Mouse (Mus musculus): ENCODE data around the gene Sp4. TPM values are rescaled to one million over a fixed set of nuclear protein-coding genes. Genes with fewer than 3 reads are reported as not detected.

Gene Sp4
- polyA plus RNA-seq, 1 experiment from 2014 or later: 16.7 TPM

DNA sequence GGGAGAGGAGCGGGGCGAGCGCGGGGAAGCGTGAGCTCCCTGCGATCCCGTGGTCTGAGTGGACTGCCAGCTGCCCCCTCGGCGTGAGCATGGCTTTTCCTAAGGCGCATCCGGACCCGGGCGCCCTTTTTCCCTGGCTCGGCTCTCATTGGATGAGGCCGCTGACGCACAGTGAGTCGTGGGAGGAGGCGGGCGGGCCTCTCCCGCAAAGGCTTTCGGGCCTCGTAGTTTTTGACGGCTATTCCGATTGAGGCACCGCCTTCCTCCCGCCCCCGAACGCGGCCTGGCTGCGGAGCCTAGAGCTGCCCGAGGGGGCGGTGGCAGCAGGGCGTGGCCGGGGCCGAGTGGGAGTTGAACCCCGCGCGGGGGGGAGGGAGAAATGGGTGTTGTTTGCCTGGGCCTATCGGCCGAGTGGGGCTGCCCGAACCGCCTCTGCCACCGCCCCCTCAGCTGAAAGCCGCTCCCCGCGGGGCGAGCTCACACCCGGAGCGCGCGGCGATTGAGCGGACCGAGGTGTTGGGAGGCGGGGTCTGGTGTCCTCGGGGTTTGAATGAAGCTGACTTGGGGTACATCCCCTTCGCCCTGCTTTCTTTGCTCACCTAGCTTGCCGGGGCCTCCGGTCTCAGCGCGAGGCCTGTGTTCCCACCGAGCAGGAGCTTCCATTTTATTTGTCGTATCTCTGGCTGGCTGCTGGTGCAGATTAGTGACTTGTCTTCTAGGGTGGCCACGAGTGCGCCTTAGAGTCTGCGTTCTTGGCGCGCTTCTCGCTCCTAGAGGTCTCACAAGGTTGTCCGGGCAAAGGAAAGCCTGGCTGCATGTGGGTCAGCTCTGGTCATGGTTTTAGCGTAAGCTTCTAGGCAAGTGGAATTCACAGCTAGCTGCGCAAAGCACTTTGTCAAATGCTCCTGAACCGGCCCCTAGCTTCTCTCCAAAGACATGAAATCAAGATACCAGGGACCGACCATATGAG is 911 bp upstream of the Sp4 start:
- ATAC-seq (ENCODE audit: low read depth): peak; percentile 94
- H3K9me3 ChIP-seq: no peaks in the 10 kb centered on the region
- H3K4me3 ChIP-seq: peak overlapping the region; percentile 73
- peak overlapping the region; percentile 83 for H3K9ac ChIP-seq
- H3K36me3 ChIP-seq: peaks cover 6% of the 10 kb centered on the region; the same call in 1 of the 2 replicates
- no peaks in the 10 kb centered on the region; the same call in 1 of the 2 replicates for H3K27me3 ChIP-seq
- under 1% methylated on average over 72 of the region's 74 CpGs for WGBS
- peak overlapping the region; percentile 64 for H3K4me2 ChIP-seq
- H3K4me1 ChIP-seq (replicated peaks): peaks cover 33% of the 10 kb centered on the region
- peak overlapping the region; percentile 97 for H3K27ac ChIP-seq (replicated peaks)

DNA sequence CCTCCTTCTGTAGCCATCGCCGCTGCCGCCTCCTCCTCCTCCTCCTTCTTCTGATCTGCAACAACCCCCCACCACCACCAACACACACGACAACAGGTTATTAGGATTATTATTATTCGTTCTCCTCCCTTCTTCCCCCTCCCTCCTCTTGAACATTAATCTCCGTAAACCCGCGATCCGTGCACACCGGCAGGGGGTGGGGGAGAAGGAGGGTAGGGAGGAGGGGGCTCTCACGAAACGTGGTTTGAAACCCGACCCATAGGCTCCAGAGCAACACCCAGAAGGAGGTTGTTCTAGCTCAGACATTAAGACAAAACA is 527 bp downstream of the Sp4 start:
- 0% methylated on average over 11 of the region's 13 CpGs for WGBS
- no peak for ATAC-seq (ENCODE audit: low read depth)
- H3K4me3 ChIP-seq: peak overlapping the region; percentile 73

DNA sequence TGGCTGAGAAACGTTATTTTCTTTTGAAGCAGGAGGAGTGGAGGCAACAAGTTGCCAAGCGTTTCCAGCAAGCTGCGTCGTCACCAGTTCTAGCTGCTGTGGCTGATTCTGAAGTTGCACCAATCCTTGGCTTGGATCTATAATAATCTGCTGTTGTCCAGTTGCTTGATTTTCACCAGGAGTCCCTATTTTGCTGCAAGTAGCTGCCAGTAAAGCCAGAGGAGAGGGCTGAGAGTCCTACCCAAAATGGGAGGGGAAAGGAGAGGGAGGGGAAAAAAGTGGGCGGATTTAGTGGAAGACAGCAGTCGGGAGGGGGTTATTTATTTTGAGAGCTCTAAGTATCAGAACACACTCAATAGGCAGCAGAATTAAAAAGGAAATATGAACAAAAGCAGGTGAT is 1.3 kb downstream of the Sp4 start:
- H3K4me1 ChIP-seq (replicated peaks): peaks cover 48% of the 10 kb centered on the region
- H3K27ac ChIP-seq (replicated peaks): no peak overlapping the region
- ATAC-seq (ENCODE audit: low read depth): no peak
- 31% methylated on average over 6 of the region's 6 CpGs for WGBS
- H3K36me3 ChIP-seq: peaks cover 6% of the 10 kb centered on the region; the same call in 1 of the 2 replicates
- H3K27me3 ChIP-seq: no peaks in the 10 kb centered on the region; the same call in 1 of the 2 replicates
- H3K4me3 ChIP-seq: peak overlapping the region; percentile 73
- no peaks in the 10 kb centered on the region for H3K9me3 ChIP-seq
- peak overlapping the region; percentile 61 for H3K4me2 ChIP-seq
- peak overlapping the region; percentile 34; the same call in 1 of the 2 replicates for H3K9ac ChIP-seq

More for the DNA sequence above, 527 bp downstream of the Sp4 start:
- Histone ChIP-seq H3K4me1 (replicated peaks) (peaks cover 47% of the 10 kb centered on the region), H3K9ac (peak overlapping the region; percentile 83), H3K4me2 (peak overlapping the region; percentile 61), H3K27me3 (no peaks in the 10 kb centered on the region; the same call in 1 of the 2 replicates), H3K9me3 (no peaks in the 10 kb centered on the region), H3K36me3 (peaks cover 6% of the 10 kb centered on the region; the same call in 1 of the 2 replicates), H3K27ac (replicated peaks) (peak overlapping the region; percentile 97)

DNA sequence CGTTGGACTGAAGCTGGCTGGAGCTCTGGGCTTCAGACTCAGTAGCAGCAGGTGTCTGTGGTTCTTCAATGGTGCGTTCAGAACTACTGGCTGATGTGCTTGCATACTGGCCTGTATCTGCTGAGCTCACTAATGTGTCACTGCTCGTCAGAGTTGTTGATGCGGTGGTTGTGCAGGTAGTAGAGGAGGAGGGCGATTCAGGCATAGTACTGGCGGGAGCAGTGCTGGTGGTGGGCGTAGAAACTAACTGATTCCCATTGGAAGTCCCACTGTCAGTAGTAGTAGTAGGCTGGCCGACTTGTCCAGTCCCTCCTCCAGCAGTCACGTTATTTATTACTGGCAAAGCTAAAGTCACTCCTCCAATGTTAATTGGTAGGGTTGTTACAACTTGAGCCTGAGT is 2.1 kb downstream of the Sp4 start:
- no peaks in the 10 kb centered on the region for H3K9me3 ChIP-seq
- peak overlapping the region; percentile 28; the same call in 1 of the 2 replicates for H3K9ac ChIP-seq
- peak overlapping the region; percentile 61 for H3K4me2 ChIP-seq
- H3K4me1 ChIP-seq (replicated peaks): peaks cover 48% of the 10 kb centered on the region
- no peak overlapping the region for H3K4me3 ChIP-seq
- peaks cover 6% of the 10 kb centered on the region; the same call in 1 of the 2 replicates for H3K36me3 ChIP-seq
- no peak overlapping the region for H3K27ac ChIP-seq (replicated peaks)
- WGBS: 68% methylated on average over 9 of the region's 9 CpGs
- ATAC-seq (ENCODE audit: low read depth): no peak
- H3K27me3 ChIP-seq: no peaks in the 10 kb centered on the region; the same call in 1 of the 2 replicates

DNA sequence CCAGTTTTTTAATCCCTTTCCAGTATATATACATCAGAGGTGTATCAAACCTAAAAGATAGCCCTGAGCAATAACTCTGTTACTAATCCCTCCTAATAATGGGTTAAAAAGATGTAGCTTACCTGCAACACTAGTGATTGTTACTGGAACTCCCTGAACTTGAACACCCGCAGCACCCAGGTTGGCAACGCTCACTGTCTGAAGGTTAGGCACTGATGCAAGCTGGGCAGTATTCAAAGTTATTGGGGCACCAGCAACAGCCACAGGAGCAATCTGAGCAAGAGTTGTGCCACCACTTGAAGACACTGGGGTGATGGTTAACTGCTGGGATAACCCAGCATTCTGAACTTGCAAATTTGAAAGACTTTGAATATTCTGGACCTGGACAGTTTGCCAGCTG is 2.7 kb downstream of the Sp4 start:
- peak overlapping the region; percentile 28; the same call in 1 of the 2 replicates for H3K9ac ChIP-seq

DNA sequence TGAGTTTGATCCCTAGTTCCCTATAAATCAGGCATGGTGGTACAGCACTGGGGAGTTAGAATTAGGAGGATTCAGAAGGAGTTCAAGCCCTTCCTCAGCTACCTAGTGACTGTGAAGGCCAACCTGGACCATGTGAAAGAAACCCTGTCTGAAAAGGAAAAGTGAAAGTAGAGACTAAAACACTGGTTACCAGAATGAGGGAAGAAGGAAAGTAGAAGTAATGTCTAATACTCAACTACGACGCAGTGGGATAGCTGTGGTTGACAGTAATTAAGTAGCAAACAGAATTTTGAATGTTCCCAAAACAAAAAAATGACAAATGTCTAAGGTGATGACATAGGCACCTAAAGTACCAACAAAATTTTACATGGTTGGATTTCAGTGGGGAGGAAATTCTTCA is 5.0 kb downstream of the Sp4 start:
- H3K27ac ChIP-seq (replicated peaks): no peak overlapping the region
- no peak for ATAC-seq (ENCODE audit: low read depth)
- H3K9ac ChIP-seq: no peak overlapping the region
- peak overlapping the region; percentile 51 for H3K4me2 ChIP-seq
- H3K9me3 ChIP-seq: no peaks in the 10 kb centered on the region
- H3K36me3 ChIP-seq: peaks cover 6% of the 10 kb centered on the region; the same call in 1 of the 2 replicates
- no peaks in the 10 kb centered on the region for H3K27me3 ChIP-seq
- WGBS: 97% methylated on average over 2 of the region's 2 CpGs
- H3K4me1 ChIP-seq (replicated peaks): peaks cover 40% of the 10 kb centered on the region
- H3K4me3 ChIP-seq: no peak overlapping the region

More for the DNA sequence above, 2.7 kb downstream of the Sp4 start:
- Histone ChIP-seq H3K9me3 (no peaks in the 10 kb centered on the region), H3K27me3 (no peaks in the 10 kb centered on the region), H3K4me2 (peak overlapping the region; percentile 61), H3K27ac (replicated peaks) (no peak overlapping the region), H3K4me3 (peak overlapping the region; percentile 17), H3K4me1 (replicated peaks) (peaks cover 48% of the 10 kb centered on the region), H3K36me3 (peaks cover 6% of the 10 kb centered on the region; the same call in 1 of the 2 replicates)
- ATAC-seq (ENCODE audit: low read depth): no peak
- WGBS: 86% methylated on average over 2 of the region's 2 CpGs

DNA sequence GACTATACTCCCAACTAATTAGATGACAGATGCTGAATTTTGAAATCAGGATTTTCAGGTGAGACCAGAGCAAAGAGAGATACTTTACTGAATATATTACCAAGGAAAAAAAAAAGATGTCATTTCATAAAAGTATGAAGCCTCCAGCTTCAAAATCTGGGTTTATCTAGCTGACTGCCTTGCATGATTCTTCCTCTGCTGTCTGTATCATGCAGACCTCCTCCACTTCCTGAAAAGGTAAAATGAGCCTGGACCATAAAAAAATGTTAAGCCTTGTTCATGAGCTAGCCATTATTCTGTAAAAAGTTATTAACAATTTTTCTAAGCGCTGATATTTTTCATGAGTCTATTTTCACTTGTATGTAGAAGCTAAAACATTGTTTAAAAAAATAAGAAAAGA is 5.4 kb downstream of the Sp4 start:
- no peak overlapping the region for H3K9ac ChIP-seq
- no peak for ATAC-seq (ENCODE audit: low read depth)
- H3K4me1 ChIP-seq (replicated peaks): peaks cover 40% of the 10 kb centered on the region
- H3K36me3 ChIP-seq: peaks cover 6% of the 10 kb centered on the region; the same call in 1 of the 2 replicates
- no peaks in the 10 kb centered on the region for H3K27me3 ChIP-seq
- no peak overlapping the region for H3K27ac ChIP-seq (replicated peaks)
- no peak overlapping the region for H3K4me3 ChIP-seq
- peak overlapping the region; percentile 51; the same call in 1 of the 2 replicates for H3K4me2 ChIP-seq
- no peaks in the 10 kb centered on the region for H3K9me3 ChIP-seq
- 98% methylated on average over 1 of the region's 1 CpGs for WGBS

DNA sequence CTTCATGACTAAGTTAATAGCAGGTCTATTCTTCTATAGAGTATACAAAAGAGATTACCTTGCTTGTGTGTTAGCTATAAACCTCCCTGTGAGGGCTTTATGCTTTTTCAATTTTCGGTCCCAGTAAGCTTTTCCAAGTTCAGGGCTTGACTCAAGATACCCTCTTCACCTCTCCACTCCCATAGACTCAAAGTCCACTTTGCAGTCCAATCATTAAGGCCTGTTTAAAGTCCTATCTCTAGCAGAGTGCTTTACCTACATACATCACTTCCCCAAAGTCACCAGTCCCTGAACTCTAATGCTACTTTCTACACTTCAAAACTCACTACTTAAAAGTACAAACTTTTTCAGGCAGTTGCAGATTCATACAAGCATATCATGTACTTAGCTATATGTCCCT is 12.3 kb downstream of the Sp4 start:
- ATAC-seq (ENCODE audit: low read depth): no peak
- H3K9me3 ChIP-seq: no peaks in the 10 kb centered on the region
- WGBS: 85% methylated on average over 1 of the region's 1 CpGs
- H3K4me3 ChIP-seq: no peak overlapping the region
- H3K36me3 ChIP-seq: no peaks in the 10 kb centered on the region
- H3K9ac ChIP-seq: no peak overlapping the region
- no peak overlapping the region for H3K4me2 ChIP-seq
- no peak overlapping the region for H3K27ac ChIP-seq (replicated peaks)
- no peaks in the 10 kb centered on the region for H3K27me3 ChIP-seq
- no peaks in the 10 kb centered on the region for H3K4me1 ChIP-seq (replicated peaks)

DNA sequence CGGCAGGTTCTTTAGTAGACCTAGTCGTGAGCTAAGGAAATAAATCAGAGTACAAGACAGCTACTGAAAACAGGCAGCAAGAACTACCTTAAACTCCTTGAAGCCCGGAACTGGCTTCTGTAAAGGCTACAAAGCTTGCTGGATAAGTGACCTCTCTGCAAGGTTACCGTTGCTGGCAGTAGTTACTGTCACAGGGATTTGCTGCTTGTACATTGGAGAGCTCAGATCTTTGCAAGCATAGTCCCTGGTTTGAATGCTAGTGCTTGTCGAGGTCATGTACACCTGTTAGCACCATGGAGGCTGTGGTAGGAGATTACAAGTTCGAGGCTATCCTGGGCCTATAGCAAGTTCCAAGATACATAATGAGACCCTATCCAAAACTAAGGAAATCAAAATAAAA is 16.1 kb downstream of the Sp4 start:
- Histone ChIP-seq H3K27me3 (no peaks in the 10 kb centered on the region), H3K9me3 (no peaks in the 10 kb centered on the region), H3K4me1 (replicated peaks) (peaks cover 7% of the 10 kb centered on the region; the same call in 1 of the 2 replicates), H3K9ac (no peak overlapping the region), H3K4me3 (no peak overlapping the region), H3K27ac (replicated peaks) (no peak overlapping the region), H3K4me2 (no peak overlapping the region), H3K36me3 (no peaks in the 10 kb centered on the region)
- WGBS: 70% methylated on average over 6 of the region's 6 CpGs
- ATAC-seq (ENCODE audit: low read depth): no peak

DNA sequence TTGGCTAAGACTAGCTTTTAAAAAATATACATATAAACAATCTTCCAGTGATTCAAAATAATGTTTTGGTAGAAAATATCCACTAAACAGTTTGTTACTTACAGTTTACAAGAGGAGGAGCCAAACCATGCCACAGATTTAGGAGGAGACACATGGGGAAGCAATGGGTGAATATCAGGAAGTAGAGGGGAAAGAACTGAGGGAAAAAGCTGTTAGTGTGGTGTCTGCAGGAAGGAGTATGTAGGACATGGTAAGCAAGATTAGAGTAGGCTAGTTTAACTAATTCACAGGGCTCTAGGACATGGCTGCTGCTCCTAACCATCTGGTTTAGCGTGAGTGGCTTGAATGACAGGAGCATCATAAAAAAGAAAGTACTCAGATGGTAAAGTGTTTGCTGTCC is 19.3 kb downstream of the Sp4 start:
- Histone ChIP-seq H3K4me3 (no peak overlapping the region), H3K4me1 (replicated peaks) (peaks cover 7% of the 10 kb centered on the region; the same call in 1 of the 2 replicates), H3K4me2 (no peak overlapping the region), H3K27me3 (no peaks in the 10 kb centered on the region), H3K9ac (no peak overlapping the region), H3K36me3 (no peaks in the 10 kb centered on the region), H3K27ac (replicated peaks) (no peak overlapping the region), H3K9me3 (no peaks in the 10 kb centered on the region)
- no peak for ATAC-seq (ENCODE audit: low read depth)
- WGBS: 59% methylated on average over 1 of the region's 1 CpGs

DNA sequence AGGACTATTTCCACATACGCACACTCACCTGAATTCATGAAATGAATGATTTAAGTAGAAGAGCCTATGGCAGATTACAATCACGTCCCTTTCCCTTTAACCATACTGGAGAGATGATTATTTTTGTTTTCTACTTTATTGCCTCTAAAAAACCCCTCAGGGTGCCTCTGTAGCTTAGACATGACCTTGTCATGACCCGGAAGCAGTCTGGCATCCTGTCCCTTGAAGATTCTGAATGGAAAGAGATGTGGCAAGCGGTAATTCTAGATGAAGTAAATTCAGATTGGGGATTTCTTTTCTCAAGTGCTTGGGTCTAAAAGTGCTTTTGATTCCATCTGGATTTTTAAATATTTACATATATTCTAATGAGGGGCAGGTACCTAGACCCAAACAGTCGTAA is 24.9 kb downstream of the Sp4 start:
- no peak overlapping the region for H3K4me3 ChIP-seq
- no peak overlapping the region for H3K9ac ChIP-seq
- 78% methylated on average over 5 of the region's 5 CpGs for WGBS
- H3K9me3 ChIP-seq: no peaks in the 10 kb centered on the region
- H3K4me1 ChIP-seq (replicated peaks): no peaks in the 10 kb centered on the region
- H3K27me3 ChIP-seq: no peaks in the 10 kb centered on the region
- H3K27ac ChIP-seq (replicated peaks): no peak overlapping the region
- H3K4me2 ChIP-seq: no peak overlapping the region
- H3K36me3 ChIP-seq: no peaks in the 10 kb centered on the region
- ATAC-seq (ENCODE audit: low read depth): no peak

DNA sequence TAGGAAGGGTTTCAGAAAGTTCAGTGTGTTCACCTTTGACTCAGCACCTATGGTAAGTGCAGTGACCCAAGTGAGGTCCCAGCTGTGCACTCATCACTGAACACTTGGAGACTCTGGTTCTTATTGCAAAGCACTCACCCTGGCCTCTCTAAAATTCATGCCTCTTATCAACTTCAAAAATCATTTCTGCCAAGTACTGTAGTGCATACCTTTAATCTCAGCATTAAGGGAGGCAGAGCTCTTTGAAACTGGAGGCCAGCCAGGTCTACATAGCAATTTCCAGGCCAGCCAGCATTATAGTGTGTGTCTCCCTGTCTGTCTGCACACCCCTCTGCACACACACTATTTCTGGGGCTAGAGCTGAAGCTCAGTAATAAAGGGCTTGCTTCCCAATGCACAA is 36.3 kb downstream of the Sp4 start:
- Histone ChIP-seq H3K27me3 (no peaks in the 10 kb centered on the region), H3K4me3 (no peak overlapping the region), H3K9me3 (no peaks in the 10 kb centered on the region), H3K27ac (replicated peaks) (no peak overlapping the region), H3K36me3 (0 out of 2 replicates have a peak, but pooled peaks cover 5% of the 10 kb centered on the region), H3K9ac (no peak overlapping the region), H3K4me1 (replicated peaks) (no peaks in the 10 kb centered on the region), H3K4me2 (no peak overlapping the region)
- no peak for ATAC-seq (ENCODE audit: low read depth)

All from neural tube, embryonic 13.5 days (tissue).